Mouse (Mus musculus) NIH3T3 (cell line): ENCODE results near the gene Tmem190.
"Not testable (repeated sequence)": the region's sequence is repeated elsewhere in the genome, so short reads cannot be mapped to it uniquely, and the experiment has no call there.

ENCODE experiments used
- DNase-seq: peaks from one replicate; pipeline ENCODE4 v3.0.0-alpha.2; 2012; ENCODE audit warnings: low read depth

Tmem190 gene

GRCm38 (mm10) chr7:4813105-4813791 is 30.5 kb downstream of the Tmem190 start:
- no peak for DNase-seq

DNA sequence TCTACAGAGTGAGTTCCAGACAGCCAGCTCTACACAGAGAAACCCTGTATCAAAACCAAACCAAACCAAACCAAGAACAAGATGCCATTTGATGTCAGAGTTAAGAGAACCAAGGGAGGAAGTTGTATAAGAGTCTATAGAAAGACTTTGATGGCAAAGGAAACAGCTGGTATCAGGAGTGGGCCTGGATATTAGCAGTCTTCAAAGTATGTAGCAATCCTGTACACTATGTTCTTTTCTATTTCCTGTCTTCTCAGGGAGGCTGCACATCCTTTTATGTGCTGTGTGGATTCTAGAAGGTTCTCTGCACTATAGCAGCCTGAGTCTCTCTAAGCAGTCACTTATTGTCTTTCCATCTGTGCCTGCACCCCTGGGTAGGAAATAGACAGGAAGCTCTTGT is 33.8 kb downstream of the Tmem190 start:
- DNase-seq: no peak

DNA sequence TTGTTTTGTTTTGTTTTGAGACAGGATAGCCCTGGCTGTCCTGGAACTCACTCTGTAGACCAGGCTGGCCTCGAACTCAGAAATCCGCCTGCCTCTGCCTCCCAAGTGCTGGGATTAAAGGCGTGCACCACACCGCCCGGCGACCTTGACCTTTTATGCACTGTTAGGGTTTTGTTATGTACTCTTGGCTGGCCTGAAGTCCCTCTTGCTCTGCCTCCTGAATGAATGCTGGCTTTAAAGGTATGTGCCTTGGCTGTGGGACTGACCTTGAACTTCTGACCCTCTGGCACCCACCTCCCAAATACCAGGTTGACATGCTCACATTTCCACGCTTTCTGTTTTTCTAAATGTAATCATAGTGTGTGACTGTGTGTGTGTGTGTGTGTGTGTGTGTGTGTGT is 38.2 kb downstream of the Tmem190 start:
- DNase-seq: not testable (repeated sequence)

- DNase-seq: no peak
These were observed 39.0 kb downstream of the Tmem190 start for GRCm38 (mm10) chr7:4821690-4822089.

DNA sequence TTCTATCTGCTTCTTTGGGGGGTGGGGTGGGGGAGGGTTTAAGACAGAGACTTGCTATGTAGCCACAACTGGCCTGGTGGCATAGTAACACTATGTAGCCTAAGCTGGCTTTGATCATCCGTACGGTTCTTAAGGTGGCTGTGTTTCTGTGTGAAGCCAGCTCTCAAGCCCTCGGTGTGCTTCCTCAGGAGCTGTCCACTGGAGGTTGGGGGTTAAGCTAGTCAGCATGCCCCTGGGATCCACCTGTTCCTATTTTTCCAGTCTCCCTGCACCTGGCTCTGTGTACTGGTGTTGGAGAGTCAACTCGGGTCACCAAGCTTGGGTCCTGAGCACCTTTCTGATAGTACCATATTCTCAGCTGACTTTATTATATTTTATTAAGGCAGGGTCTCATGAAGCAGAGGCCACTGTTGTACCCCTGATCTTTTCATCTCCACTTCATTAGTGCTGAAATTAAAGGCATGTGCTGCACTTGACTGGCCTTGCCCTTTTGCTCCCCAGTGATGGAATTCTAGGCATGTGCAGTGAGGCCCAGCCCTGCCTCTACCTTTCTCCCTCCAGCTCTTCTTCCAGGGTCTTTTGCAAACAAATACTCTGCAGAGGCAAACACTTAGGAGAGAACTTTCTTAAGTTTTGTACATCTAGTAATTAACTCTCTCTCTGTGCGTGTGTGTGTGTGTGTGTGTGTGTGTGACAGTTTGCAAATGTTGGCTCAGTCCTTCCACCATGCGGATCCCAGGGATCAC is 39.6 kb downstream of the Tmem190 start:
- DNase-seq: no peak

DNA sequence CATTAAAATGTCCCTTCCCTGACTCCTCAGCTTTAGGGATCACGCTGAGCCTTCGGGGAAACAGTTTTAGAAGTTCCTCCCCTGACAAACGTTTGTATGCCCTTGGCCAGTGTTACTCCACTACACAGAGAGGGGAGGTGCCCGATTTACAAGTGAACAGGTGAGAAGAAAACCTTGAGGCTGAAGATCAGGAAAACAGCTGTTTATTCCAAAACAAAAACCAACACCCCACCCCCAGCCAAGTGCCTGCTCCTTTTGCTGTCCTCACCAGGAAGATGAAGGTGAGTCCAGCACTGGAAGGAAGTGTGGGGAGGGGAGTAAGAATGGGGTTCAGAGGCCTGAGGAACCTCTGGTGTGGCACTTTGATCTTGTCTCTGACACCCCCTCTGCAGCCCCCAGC is 42.6 kb downstream of the Tmem190 start:
- DNase-seq: no peak

GRCm38 (mm10) chr7:4830476-4830875 is 47.7 kb downstream of the Tmem190 start:
- DNase-seq: no peak
